Comparison of ENCODE assay signal across 12 mouse cellular contexts in genomic region chr15:86117115-86118100, GRCm38 (mm10). TPM values are rescaled to one million over a fixed set of nuclear protein-coding genes. Genes with fewer than 3 reads are reported as not detected.
DNase-seq lines count a peak whose midpoint lies in the region; ATAC-seq and TF ChIP-seq lines count a peak whose summit lies in the region.
"Had no signal": no experiment of that assay in that cellular context is flagged by ENCODE, and none has a peak within 500 bp of the region (broad histone marks: within the 10 kb centered on the region; RNA-seq: fewer than 3 reads in every experiment).

No protein-coding gene starts in this region.

- WGBS in heart, embryonic 11.5 days (ENCODE audit: insufficient replicate concordance): 47% methylated on average over 15 of the region's 15 CpGs
- WGBS in heart, embryonic 12.5 days: 54% methylated on average over 15 of the region's 15 CpGs
- 72% methylated on average over 15 of the region's 15 CpGs for WGBS in liver, embryonic 12.5 days (ENCODE audit: insufficient replicate concordance)
- WGBS in midbrain, postnatal 0 days: 66% methylated on average over 14 of the region's 15 CpGs

- H3K9ac ChIP-seq in heart, embryonic 11.5 days (ENCODE audit: low read depth, low read length): no peak overlapping the region
- no peak overlapping the region for H3K9ac ChIP-seq in heart, embryonic 12.5 days
- no peak overlapping the region for H3K9ac ChIP-seq in liver, embryonic 12.5 days
- no peak overlapping the region for H3K9ac ChIP-seq in midbrain, postnatal 0 days (replicated peaks; ENCODE audit: low read length, poor library complexity, severe bottlenecking)
- H3K9ac ChIP-seq: embryonic facial prominence, embryonic 13.5 days had no signal

- 0 out of 2 replicates have a peak overlapping the region, but pooled peaks have one; percentile 35 for H3K27ac ChIP-seq in heart, embryonic 11.5 days (ENCODE audit: low read depth, low read length)
- no peak overlapping the region for H3K27ac ChIP-seq in heart, embryonic 12.5 days (ENCODE audit: poor library complexity, severe bottlenecking)
- H3K27ac ChIP-seq in liver, embryonic 12.5 days: peak overlapping the region; percentile 42; the same call in 1 of the 2 replicates
- H3K27ac ChIP-seq in midbrain, postnatal 0 days (ENCODE audit: low read depth, low read length): no peak overlapping the region; the same call in 1 of the 2 replicates
- H3K27ac ChIP-seq: embryonic facial prominence, embryonic 13.5 days had no signal

- no peak for TF ChIP-seq CTCF in midbrain, postnatal 0 days (IDR thresholded peaks at IDR 0.05)

- H3K27me3 ChIP-seq in heart, embryonic 11.5 days (ENCODE audit: control insufficient read depth, insufficient read depth, low read length): no peaks in the 10 kb centered on the region
- no peaks in the 10 kb centered on the region for H3K27me3 ChIP-seq in heart, embryonic 12.5 days (replicated peaks)
- H3K27me3 ChIP-seq in liver, embryonic 12.5 days (replicated peaks): no peaks in the 10 kb centered on the region
- H3K27me3 ChIP-seq in midbrain, postnatal 0 days (ENCODE audit: insufficient read depth, low read length): no peaks in the 10 kb centered on the region
- H3K27me3 ChIP-seq: embryonic facial prominence, embryonic 13.5 days had no signal

- no peak for ATAC-seq in heart, embryonic 11.5 days (replicated peaks; ENCODE audit: insufficient number of reproducible peaks, low FRiP score, low TSS enrichment)
- ATAC-seq in heart, embryonic 12.5 days (ENCODE audit: insufficient number of reproducible peaks, low FRiP score): no peak
- no peak for ATAC-seq in liver, embryonic 12.5 days
- no peak for ATAC-seq in midbrain, postnatal 0 days (ENCODE audit: low FRiP score)

- no peak overlapping the region for H3K4me3 ChIP-seq in heart, embryonic 11.5 days (ENCODE audit: low read depth, low read length)
- no peak overlapping the region for H3K4me3 ChIP-seq in heart, embryonic 12.5 days
- H3K4me3 ChIP-seq in liver, embryonic 12.5 days: no peak overlapping the region
- H3K4me3 ChIP-seq in midbrain, postnatal 0 days (ENCODE audit: low read depth, low read length): no peak overlapping the region
- H3K4me3 ChIP-seq: embryonic facial prominence, embryonic 13.5 days had no signal

- no peak for DNase-seq in liver
- peak; percentile 75 for DNase-seq in cerebellum, adult 9-11 months
- peak; percentile 64 for DNase-seq in midbrain, postnatal 0 days (ENCODE audit: low spot score)
- DNase-seq in layer of hippocampus, postnatal 10 days (ENCODE audit: low spot score in 2 of 2): no peak
- no peak for DNase-seq in gastrocnemius, postnatal 4 days (ENCODE audit: low spot score in 2 of 2)
- DNase-seq: lung, postnatal 10 days; right cerebral cortex, postnatal 14 days; thymus, postnatal 14 days had no signal

- H3K36me3 ChIP-seq in heart, embryonic 11.5 days (ENCODE audit: control insufficient read depth, insufficient read depth, low read length): 0 out of 2 replicates have a peak, but pooled peaks cover under 1% of the 10 kb centered on the region
- peaks cover 36% of the 10 kb centered on the region for H3K36me3 ChIP-seq in heart, embryonic 12.5 days
- peaks cover 48% of the 10 kb centered on the region for H3K36me3 ChIP-seq in liver, embryonic 12.5 days
- H3K36me3 ChIP-seq in midbrain, postnatal 0 days (ENCODE audit: insufficient read depth, low read length): peaks cover 21% of the 10 kb centered on the region

- H3K9me3 ChIP-seq in heart, embryonic 11.5 days (replicated peaks; ENCODE audit: control insufficient read depth, low read length): no peaks in the 10 kb centered on the region
- H3K9me3 ChIP-seq in heart, embryonic 12.5 days (replicated peaks): no peaks in the 10 kb centered on the region
- H3K9me3 ChIP-seq in liver, embryonic 12.5 days (replicated peaks): no peaks in the 10 kb centered on the region
- H3K9me3 ChIP-seq in midbrain, postnatal 0 days (ENCODE audit: low read length): no peaks in the 10 kb centered on the region
- H3K9me3 ChIP-seq: embryonic facial prominence, embryonic 13.5 days had no signal

- H3K4me1 ChIP-seq in heart, embryonic 11.5 days (ENCODE audit: control insufficient read depth, insufficient read depth, low read length): peaks cover 36% of the 10 kb centered on the region
- peaks cover 47% of the 10 kb centered on the region for H3K4me1 ChIP-seq in heart, embryonic 12.5 days (replicated peaks)
- H3K4me1 ChIP-seq in liver, embryonic 12.5 days: peaks cover 49% of the 10 kb centered on the region
- peaks cover 9% of the 10 kb centered on the region; the same call in 1 of the 2 replicates for H3K4me1 ChIP-seq in midbrain, postnatal 0 days (ENCODE audit: insufficient read depth, low read length)

- H3K4me2 ChIP-seq in heart, embryonic 11.5 days: no peak overlapping the region
- H3K4me2 ChIP-seq in heart, embryonic 12.5 days: no peak overlapping the region
- no peak overlapping the region for H3K4me2 ChIP-seq in liver, embryonic 12.5 days
- H3K4me2 ChIP-seq in midbrain, postnatal 0 days (ENCODE audit: low read depth, low read length, poor library complexity, severe bottlenecking): no peak overlapping the region
- H3K4me2 ChIP-seq: embryonic facial prominence, embryonic 13.5 days had no signal

RNA-seq across cellular contexts. Expression of gene Gramd4, which starts 59.9 kb away (rescaled TPM):
- polyA plus RNA-seq in heart, embryonic 11.5 days (2014; fragmentation: Nextera tagmentation; extraction: Ambion mirVana): 4.9 and 6.5 TPM in 2 replicates
- 14.3 and 14.8 TPM in 2 replicates for polyA plus RNA-seq in heart, embryonic 12.5 days (2016; fragmentation: Nextera tagmentation; extraction: Ambion mirVana)
- polyA plus RNA-seq in liver, embryonic 12.5 days (2016; fragmentation: Nextera tagmentation; extraction: Ambion mirVana): 14.4 and 15.1 TPM in 2 replicates
- total RNA-seq in midbrain, postnatal 0 days (2014; rRNA removed): 43.4 and 47.6 TPM in 2 replicates
- 21.5 and 22.5 TPM in 2 replicates for polyA plus RNA-seq in midbrain, postnatal 0 days (2015; fragmentation: Nextera tagmentation; extraction: Ambion mirVana)
- total RNA-seq in layer of hippocampus, postnatal 10 days (2021): 10 to 100 TPM; 35.3 to 40.2 TPM
- total RNA-seq in gastrocnemius, postnatal 4 days (2021): 10 to 100 TPM; 11.0 to 12.3 TPM

Comparison
In these comparisons a context has a peak if more than half of its experiments do, and no peak if none do; other contexts are left out.
1. H3K27ac ChIP-seq: peak in heart, embryonic 11.5 days (single experiment) and liver, embryonic 12.5 days (single experiment); none in heart, embryonic 12.5 days (single experiment) and midbrain, postnatal 0 days (single experiment).
2. DNase-seq: peak in cerebellum, adult 9-11 months (single experiment) and midbrain, postnatal 0 days (single experiment); none in liver (single experiment), layer of hippocampus, postnatal 10 days (0 of 2) and gastrocnemius, postnatal 4 days (0 of 2).